Mouse (Mus musculus) heart, adult 18-20 months (tissue): ENCODE results near the gene Sec31b. TPM values are rescaled to one million over a fixed set of nuclear protein-coding genes. Genes with fewer than 3 reads are reported as not detected.

ENCODE experiments used
- DNase-seq, 2 experiments: peaks; one replicate each; pipeline ENCODE4 v3.0.0; 2021 to 2022; ENCODE audit warnings: mixed read lengths in 1 of 2
- total RNA-seq, 2 experiments: library from RNA; stranded (reverse); gene quantifications; 2 replicates each; pipeline ENCODE4 v1.2.3; 2021

Sec31b gene
- total RNA-seq, 2 experiments from 2014 or later = 9.4 to 10.2 TPM

DNA sequence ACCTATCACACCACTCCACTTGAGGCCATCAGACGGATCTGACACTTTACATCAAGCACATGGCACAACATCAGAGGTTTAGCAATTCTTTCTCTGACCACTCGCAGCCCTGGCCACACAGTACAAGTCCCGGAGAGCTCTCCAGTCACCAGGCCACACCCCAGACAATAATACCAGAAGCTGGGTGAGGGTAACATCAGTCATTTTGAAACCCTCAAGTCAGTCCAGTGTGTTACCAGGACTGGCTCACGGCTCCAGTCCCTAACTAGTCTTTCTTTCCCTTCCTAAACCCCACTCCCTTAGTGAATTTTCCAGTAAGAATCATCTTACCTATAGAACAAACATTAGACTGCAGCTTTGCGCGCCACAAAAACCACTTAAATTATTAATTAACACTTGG lies 15.6 kb downstream of the Sec31b start:
- DNase-seq = no peak

DNA sequence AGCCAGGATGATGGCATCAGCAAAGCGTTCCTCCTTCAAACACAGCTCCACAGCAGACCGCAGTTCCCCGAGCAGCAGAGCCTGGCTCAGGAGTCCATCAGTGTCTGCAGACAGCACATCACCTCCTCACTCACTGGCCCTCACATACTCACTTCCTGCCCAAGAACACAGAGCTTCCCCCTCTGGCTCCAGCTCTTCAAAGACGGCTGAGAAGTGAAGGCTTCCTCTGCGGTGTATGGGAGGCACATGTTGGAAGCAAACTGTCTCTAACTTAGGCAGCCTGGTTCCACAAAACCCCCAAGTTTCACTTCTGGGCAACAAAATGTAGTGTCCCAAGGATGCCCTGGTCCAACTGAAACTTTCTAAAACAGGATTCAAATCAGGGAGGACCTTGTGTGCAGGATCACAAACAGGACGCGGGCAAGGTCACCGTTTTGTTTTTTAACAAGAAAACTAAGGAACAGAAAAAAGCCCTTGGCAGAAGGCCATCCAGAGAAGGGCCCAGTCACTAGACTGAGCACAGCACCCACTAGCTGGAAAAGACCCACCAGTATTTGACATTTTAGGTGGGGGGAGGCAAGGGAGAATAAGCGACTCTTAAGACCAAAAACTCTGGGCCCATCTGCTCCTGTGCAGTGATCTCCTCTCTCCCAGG lies 20.0 kb downstream of the Sec31b start:
- no peak for DNase-seq

DNA sequence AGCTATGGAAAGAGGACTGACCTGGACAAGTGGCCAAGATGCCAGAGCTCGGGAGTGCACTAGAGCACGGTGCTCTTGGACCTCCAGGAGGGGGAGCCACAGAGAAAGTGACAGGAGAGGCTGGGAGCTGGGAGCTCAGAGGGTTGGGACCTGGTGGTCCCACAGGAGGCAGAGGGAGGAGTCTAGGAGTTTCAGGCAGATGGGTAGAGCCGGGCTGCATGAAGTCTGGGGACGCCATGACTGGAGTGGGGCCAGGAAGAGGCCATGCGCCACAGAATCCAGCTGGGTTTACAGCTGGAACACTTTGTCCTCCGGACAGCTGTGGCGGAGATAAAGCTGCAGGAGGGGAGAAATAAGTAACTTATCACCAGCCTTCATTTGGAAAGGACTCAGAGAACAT lies 26.5 kb downstream of the Sec31b start:
- DNase-seq = peak; percentile 84 to 86

DNA sequence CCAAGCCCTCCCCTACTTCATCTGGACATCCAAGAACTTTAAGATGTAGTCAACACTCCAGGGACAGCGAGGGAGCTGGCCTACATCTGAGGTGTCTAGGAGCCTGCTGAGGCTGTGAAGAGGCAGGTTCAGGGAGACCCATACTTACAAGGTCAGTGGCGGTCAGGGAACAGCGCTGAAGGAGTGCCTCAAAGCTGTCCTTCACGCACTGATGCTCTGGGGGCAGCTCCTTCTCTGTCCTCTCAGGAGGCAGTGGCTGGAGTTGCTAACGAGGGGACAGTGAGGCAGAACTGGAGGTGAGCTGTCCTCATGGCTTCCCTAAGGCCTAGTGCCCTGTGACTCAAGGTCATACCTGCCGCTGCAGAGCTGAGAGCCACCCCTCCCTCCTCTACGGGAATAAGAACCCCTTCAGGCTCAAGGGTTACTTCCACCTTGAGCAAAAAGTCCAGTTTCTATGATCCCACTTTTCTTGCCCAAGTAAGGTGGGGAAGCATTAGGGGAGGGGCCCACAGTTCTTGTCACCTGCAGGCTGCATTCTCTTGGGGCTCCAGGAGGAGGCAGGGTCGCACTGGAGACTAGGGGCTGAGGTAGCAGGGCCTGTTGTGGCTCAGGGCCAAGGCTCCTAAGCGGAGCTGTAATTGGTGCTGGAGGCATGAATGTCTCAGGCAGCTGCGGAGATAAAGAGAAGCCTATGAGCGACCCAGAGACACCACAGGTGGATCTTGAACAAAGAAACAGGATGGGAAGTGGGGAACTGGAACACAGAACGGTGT lies 27.5 kb downstream of the Sec31b start:
- DNase-seq = no peak

DNA sequence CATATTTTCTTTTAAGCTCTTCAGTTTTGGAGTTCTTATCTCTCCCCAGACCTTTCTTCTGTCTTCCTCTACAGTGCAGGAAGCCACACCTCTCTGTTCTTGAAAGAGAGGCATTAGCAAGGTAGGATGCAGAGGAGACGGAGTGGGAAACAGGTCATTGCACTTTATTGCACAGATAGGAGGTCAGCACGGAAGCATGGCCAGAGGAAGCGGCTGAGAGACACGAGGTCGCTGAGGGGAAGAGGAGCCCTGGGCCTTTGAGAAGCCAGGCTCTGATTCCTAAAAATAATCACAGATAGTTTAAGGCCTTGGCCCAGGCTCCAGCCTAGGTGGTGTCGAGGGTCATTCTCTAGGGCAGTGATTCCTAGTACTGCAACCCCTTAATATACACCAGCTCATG lies 29.9 kb downstream of the Sec31b start:
- no peak for DNase-seq

DNA sequence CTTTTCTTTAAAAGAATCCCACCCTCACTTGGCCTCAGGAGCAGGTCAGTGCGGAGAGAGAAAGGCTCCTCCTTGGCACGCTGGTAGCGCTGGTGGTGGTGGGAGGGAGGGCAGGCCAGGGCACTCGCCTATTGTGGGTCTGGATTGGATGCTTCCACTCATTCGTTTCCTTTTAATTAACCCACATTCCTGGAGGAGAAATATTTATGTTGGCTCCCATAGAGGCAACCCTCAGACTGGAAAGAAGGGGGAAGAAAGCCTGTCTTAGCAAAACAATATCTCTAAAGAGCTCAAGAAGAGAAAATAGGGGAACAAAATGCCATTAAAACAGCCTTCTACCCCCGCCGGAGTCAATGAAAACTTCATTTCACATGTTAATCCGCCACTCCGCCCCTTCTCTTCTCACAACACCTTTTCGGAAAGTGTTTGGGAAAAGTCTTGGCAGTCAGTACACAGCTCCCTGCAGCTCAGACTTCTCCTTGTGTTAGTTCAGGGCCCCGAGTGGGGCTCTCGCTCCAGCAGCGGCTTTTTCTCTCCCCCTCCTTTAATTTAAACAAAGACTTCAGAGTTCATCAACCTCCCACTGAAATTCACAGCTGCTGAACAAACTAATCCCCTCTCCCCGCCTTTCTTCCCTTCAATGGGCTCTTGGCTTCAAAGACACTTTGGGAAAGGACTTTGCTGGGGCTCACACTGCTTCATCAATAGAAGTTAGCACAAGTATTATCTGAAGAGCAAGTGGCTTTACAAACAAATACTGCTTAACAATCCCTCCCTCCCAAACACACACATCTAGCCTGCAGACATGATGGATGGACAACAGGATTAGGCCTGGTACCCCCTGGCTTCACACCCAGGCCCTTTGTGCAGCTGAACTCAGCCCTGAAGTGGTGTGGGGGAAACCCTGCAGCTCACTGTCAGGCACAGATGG lies 30.9 kb downstream of the Sec31b start:
- no peak for DNase-seq

DNA sequence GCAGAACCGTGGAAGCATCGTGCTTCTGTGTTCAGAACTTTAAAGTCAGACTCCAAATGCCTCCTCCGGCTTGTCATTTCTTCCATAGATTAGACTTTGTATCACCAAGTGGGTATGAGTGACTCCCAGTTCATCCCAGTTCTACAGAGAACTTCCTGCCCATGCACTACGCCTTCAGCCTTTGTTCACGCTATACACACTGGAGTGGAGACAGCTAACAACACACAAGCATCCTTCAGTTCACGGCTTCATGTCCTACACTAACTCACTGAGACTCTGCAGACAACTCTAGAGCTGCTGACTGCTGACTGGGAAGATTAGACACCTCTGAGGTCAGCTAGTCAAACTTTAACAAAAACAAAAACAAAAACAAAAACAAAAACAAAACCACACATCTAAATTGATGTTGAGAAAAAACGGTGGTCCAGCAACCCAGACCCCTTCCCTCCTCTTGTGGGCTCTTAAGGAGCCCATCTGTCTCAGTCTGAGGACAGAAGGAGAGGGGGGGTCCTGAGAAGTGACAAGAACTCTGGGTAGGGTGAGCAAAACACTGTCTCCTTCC lies 31.7 kb downstream of the Sec31b start:
- DNase-seq = no peak

DNA sequence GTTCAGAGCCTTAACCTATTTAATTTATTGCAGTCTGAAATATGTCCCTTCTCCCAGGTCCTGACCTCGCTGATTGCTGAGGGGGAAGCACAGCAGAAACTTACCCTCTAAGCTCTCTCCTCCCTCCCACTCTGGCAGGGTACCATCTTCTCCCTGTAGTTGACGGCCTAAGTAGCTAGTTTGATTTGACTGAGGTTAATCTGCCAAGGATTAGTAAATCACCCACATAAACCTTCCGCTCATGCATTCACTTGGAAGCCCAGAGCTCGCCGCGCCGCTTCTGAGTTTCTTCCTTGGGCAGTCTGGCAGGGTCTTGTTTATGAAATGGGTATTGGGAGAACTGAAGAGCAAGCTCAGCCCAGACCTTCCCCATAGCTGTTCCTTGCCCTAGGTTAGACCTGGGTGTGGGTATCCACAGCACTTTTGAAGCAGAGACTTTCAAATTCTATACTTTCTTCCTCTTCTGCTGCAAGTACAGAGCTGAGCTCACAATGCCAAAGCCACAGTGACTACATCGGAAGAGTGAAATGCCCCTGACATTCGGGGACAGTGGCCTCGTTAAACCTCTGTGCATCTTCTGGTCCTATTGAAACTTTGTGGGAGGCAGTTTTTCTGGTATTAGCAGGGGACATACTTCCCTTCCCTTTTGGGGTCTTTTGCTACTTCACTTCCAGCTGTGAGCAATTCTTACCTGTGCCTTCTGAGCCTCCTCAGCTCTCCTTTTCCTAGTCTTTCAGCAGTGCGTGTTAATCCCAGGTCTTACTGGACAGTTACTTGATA lies 32.4 kb downstream of the Sec31b start:
- no peak for DNase-seq

DNA sequence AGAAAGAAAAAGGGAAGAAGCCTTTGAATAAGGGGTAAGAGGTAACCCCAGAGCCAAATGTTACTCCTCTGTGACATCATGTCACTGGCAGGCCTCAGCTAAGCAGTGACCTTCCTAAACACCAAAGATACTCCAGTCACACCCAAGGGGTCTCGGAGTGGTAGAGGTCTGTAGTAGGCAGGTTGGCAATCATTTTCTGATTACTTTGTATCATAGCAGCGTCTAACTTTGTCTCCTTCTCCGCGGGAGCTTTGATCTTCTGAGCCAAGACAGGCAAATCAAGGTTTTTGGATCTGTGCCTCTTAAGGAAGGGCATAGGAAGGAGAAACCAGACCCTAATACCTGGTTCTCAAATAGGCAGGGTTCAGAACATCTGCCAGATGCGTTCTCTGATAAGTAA lies 33.1 kb downstream of the Sec31b start:
- no peak for DNase-seq

DNA sequence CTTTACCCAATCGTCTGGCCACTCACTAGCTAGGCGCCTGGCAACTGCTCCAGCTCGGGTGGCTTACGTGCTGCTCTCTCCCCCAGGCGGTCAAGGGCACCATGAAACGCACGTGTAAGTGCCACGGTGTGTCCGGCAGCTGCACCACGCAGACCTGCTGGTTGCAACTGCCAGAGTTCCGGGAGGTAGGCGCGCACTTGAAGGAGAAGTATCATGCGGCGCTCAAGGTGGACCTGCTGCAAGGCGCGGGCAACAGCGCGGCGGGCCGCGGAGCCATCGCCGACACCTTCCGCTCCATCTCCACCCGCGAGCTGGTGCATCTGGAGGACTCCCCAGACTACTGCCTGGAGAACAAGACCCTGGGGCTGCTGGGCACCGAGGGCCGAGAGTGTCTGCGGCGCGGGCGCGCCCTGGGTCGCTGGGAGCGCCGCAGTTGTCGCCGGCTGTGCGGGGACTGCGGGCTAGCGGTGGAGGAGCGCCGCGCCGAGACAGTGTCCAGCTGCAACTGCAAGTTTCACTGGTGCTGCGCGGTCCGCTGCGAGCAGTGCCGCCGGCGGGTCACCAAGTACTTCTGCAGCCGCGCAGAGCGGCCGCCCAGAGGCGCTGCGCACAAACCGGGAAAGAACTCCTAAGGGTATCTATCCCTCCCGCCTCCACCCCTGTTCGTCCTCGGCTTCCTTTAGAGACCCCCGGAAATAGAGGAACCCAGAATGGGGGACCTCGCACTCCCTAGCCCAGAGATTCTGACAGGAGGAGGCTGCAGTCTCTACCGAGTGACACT lies 34.0 kb downstream of the Sec31b start:
- peak; percentile 17 to 29 for DNase-seq

DNA sequence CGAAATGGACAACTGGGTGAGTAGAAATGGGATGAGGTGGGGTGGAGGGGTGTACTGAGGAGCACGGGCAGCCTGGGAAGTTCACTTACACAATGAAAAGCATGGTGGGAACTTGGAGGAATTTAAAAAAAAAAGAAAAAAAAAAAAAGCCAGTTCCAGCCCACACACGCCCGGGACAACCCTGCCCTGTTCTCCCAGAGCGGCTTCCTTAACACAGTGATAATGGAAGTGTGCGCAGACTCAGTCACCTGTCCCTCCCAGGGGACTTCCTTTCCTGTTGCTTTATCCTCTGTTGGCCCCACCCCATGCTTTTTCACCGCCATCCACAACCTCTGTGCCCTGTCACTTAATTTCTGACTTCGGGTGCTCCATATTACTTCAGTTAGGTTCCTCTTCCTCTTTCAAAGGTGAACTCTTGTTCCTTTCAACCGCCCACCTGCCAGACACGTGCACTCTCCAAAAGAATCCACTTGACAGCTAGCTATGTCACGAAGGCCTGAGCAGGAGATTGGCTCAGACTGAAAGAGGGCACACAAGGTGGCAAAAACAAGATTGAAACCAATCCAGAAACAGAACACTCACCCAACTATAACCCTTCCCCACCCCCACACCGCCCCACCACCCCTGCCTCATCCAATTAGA lies 35.0 kb downstream of the Sec31b start:
- DNase-seq = no peak

DNA sequence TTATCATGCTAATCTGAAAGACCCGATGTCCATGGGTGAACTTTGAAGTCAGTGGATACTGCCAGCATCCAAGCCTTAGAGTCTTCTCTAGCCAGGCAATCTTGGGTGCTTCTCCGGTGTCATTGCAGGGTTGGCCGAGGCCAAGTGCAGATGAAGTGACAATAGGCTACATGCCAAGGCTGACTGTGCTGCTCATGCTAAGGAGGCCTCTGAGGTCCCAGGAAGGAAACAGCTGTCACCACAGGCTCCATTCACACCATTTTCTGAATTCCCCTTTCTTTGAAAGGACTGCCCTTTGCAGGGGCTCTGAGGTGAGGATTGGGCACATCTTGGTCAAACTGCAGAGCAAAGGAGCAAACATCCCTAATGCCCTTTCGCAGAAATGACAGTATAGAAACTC lies 42.9 kb downstream of the Sec31b start:
- DNase-seq = no peak

DNA sequence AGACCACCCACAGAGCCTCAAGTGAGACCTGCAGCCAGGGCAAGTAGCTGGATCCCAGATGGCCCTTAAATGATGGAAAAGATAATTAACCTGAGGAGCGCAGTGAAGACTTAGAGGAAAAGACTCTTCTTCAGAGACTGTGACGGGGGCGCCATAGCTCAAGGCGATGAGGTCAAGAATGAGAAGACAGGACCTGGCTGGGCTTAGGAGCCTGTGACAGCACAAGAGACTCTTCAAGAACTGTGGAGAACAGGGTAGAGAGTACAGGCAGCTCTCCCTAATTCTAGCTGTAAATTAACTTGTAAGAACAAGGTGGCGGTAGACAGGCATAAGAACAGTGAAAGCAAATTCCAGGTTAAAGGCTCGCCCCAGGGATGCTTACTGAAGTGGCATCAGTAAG lies 43.7 kb downstream of the Sec31b start:
- no peak for DNase-seq

DNA sequence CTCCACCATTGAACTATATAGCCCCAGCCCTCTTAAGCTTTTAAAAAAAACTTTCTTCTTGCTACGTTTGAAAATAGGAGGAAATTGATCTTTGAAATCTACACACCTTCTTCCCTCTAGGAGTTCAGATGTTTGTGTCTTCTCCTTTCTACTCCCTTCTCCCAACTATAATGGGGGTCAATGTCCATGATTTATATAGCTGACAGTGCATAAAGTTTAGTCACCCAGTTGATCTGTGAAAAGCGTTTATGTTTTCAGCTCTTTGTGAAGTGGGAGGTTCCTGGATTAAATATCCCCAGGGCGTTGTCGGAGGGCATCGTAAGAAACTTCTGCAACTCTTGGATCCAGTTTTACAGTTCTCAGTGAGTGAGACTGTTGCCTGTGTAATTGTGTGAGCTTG lies 45.4 kb downstream of the Sec31b start:
- DNase-seq = no peak

DNA sequence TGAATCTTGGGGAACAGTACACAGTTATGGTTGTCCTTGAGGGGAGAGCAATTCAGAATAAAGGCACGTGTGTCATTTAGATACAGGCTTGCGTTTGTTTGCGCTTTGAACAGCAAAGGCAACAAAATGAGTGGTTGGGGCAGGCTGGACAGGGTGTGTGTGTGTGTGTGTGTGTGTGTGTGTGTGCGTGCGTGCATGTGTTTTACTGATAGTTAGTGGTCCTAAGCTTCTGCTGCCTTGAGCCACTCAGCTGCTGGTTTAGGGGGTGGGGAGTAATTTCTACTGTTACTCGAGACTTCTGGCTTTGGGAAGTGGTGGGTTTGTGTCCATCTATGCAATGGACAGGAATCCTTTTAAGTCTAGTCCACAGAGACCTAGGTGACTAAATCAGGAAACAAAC lies 46.7 kb downstream of the Sec31b start:
- DNase-seq = no peak

DNA sequence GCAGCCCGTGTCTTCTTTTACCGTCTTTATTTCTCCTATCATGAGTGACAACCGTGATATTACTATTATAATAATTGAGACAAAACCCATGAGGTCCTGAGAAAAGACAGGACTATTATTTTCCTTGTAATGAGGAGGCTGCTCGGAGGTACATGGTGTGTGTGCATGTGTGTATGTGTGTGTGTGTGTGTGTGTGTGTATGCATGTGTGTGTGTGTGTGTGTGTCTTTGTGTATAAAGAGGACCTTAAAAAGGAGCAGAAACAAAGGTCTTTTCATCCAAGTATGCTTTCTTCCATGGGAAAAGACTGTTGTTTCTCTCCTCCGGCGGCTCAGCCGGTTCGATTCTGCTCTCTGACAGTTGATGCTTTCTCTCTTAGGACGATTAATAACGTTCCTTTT lies 48.7 kb downstream of the Sec31b start:
- DNase-seq = no peak

DNA sequence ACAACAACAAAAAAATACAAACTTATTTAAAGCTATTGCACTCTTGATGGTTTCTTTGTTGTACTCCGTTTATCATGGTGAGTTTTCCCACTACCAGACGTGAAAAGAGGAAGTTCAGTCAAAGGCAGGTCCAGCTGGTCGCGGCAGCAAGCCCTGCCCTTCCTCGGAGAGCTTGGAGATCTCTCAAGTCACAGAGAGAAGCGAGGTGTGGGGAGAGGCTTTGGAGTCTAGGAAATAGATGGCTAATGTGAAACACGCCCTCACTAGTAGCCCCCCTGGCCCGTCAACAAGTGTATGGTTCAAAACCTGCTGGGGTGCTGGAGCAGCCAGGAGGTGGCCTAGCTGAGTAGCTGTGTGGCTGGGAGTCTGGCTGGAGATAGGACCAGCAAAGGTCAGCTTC lies 49.2 kb downstream of the Sec31b start:
- no peak for DNase-seq

DNA sequence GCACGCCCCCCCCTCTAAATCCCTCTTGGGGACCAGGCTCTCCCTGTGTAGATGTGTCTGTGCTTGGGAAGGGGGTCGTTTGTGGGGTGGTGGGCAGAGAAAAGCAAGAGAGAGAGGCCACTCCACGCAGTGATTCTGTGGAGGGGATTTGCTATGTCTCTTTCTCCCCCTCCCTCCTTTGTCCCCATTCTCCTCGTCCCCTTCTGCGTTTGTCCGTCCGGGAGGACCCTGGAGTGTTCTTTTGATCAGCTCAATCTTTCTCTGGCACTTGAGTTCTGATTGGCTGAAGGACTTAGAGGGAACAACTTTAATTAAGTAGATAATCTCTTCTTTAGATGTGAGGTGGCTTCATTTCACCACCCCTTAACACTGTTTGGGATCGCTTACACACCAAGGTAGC lies 52.5 kb downstream of the Sec31b start, which contains the start of gene Wnt8b:
TSS of gene Wnt8b (plus strand) at position 345 of the 400 bp plus-strand sequence.
- DNase-seq = no peak

DNA sequence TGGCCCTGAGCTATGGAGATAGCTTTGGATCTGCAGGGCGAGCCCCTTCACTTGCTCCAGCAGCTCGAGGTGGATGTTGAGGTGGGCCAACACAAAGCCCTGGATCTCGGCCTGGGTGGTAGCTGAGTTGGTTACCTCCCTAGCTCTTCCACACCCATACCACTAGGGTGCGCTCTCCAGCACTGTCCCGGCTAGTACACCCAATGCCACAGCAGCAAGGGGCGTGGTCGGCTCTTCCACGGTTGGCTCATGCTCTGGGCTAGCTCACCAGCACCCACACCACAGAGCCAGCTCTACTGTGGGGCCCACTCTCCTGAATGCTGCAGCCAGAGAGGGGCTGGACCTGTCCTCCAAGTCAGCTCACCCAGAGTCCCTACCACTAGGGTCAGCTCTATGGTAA lies 58.4 kb downstream of the Sec31b start:
- DNase-seq = peak; percentile 35 to 40

DNA sequence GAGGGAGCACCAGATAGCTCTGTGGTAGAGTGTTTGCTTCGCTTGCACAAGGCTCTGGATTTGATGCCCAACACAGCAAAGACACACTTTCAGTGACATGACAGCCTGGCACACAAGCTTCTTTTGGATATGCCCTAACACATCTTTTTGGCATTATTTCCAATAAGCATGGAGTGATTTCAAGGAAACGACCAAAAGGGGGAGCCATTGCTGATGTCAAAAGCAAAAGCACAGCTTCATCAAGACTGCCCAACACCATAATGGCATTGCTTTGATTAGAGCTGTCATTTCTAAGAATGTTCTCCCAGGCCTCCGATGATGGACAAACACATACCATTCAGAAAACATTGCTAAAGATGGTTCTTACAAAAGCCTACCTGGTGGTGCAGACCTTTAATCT lies 69.1 kb downstream of the Sec31b start:
- no peak for DNase-seq
